Mouse (Mus musculus) hindbrain, embryonic 13.5 days (tissue): ENCODE measurements at regions not wholly inside any gene's neighbourhood (a gene's known extent, or its start where the extent isn't known, plus 50 kb on each side); places are given as distances from the start of the nearest gene placed in this dataset.

Source experiments
- ATAC-seq: fragments of 200-750 bp; cut with Nextera tagmentation; 2 replicates; pipeline ENCODE4 v1.8.0; 2017; ENCODE audit warnings: moderate TSS enrichment; ENCODE audit not compliant: low FRiP score
- H3K27ac ChIP-seq: fragments of 300-500 bp; sonication (generic); 2 replicates; pipeline ENCODE4 v1.5.1; 2015; ENCODE audit warnings: inconsistent platforms, mild to moderate bottlenecking, moderate library complexity
- H3K27me3 ChIP-seq: fragments of 300-500 bp; sonication (generic); 2 replicates; pipeline ENCODE4 v1.6.1; 2015; ENCODE audit warnings: mild to moderate bottlenecking, inconsistent platforms
- H3K36me3 ChIP-seq: fragments of 300-500 bp; sonication (generic); 2 replicates; pipeline ENCODE4 v1.6.1; 2015; ENCODE audit warnings: mild to moderate bottlenecking, inconsistent platforms
- H3K4me1 ChIP-seq: fragments of 300-500 bp; sonication (generic); replicated peaks from 2 replicates; pipeline ENCODE4 v1.6.1; 2015; ENCODE audit warnings: inconsistent platforms
- H3K4me2 ChIP-seq: fragments of 300-500 bp; sonication (generic); 2 replicates; pipeline ENCODE4 v1.6.1; 2015; ENCODE audit warnings: inconsistent platforms, mild to moderate bottlenecking, moderate library complexity
- H3K4me3 ChIP-seq: fragments of 300-500 bp; sonication (generic); 2 replicates; pipeline ENCODE4 v1.5.1; 2015; ENCODE audit warnings: mild to moderate bottlenecking, inconsistent platforms
- H3K9ac ChIP-seq: fragments of 300-500 bp; sonication (generic); 2 replicates; pipeline ENCODE4 v1.6.1; 2015; ENCODE audit warnings: mild to moderate bottlenecking, inconsistent platforms
- H3K9me3 ChIP-seq: fragments of 300-500 bp; sonication (generic); 2 replicates; pipeline ENCODE4 v1.6.1; 2016; ENCODE audit warnings: inconsistent platforms
- whole genome bisulfite sequencing: fragments of 180-500 bp; shearing (Covaris S2); methylation state at CpG from one replicate; pipeline ENCODE4 v1.1.7; 2015; 5-methylcytosine and 5-hydroxymethylcytosine counted together

DNA sequence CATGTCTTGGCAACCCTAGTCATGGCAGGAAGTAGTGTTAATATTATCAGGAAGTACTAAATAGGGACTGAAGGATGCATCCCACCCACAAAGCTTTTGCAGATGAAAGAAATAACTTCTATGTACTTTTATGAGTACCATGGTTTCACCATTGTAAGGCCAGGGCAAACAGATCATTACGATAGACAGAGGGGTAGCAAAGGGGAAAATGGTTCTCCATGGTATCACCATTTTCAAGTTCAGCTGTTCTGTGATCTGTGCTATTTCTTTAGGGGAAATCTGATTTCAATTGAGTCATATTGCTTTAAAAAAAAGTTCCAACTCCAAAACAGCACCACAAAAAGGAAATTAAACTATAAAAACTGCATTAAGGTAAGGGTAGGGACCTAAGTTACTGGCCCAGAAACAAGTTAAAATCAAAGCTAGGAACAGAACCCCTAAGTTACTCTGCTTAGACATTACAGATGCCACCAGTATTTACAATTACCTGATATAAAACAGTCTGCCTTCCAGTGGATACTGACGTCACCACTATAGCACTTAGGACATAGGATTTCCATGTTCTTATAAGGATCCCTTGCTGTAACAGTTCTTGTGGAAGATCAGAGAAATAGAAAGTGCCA, 610.4 kb downstream of the Bcl11a start:
- Histone ChIP-seq H3K36me3 (no peaks in the 10 kb centered on the region), H3K27me3 (no peaks in the 10 kb centered on the region), H3K27ac (no peak overlapping the region), H3K4me1 (0 out of 2 replicates have a peak, but pooled peaks cover 5% of the 10 kb centered on the region), H3K9ac (no peak overlapping the region), H3K4me3 (no peak overlapping the region), H3K4me2 (no peak overlapping the region), H3K9me3 (no peaks in the 10 kb centered on the region)
- 98% methylated on average over 2 of the region's 2 CpGs for WGBS
- ATAC-seq = no peak

DNA sequence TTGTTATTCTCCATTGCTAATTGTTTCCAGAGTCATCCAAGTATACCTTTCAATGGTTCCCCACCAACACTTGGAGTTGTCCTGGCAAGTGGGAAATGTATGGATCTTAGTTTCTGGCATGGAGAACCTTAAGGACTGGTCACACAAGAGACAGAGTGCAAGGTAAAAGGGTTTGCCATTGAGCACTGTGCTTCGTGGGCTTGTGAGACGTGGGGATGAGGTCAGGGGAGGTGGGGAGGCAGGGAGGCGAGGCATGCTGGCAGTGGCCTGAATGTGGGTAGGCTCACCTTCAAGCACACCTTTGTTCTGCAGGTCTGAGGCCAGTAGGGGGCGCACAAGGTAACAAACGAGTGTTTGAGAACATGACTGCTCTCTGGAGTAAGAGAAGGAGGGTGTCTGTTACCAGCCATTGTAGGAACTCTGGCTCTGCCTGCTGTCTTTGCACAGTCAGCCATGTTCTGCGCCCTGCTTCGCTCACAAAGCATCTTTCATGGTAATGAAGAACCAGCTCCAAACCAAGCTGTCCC, 612.0 kb downstream of the Bcl11a start:
- Histone ChIP-seq H3K36me3 (no peaks in the 10 kb centered on the region), H3K4me2 (no peak overlapping the region), H3K9ac (no peak overlapping the region), H3K4me3 (no peak overlapping the region), H3K27me3 (no peaks in the 10 kb centered on the region), H3K4me1 (peaks cover 8% of the 10 kb centered on the region; the same call in 1 of the 2 replicates), H3K9me3 (no peaks in the 10 kb centered on the region), H3K27ac (no peak overlapping the region)
- ATAC-seq = no peak
- WGBS = 48% methylated on average over 7 of the region's 7 CpGs

DNA sequence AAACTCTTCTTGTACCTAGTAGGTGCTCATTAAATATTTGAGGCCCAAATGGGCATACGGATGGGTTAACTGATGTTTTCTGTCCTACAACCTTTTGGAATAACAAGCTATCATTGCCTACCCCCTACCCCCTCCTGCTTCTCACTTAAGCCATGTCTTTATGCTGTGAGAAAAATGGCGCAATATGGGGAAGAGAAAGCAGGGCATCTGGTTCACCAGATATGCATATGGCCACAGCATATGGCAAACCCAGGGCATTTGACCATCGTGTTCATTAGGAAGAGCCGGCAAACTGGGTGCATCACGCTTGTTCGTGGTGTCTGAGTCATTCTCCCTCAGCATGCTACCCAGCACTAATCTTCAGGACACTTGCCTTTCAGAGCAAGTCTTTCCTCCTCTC, 616.1 kb downstream of the Bcl11a start:
- H3K4me2 ChIP-seq = no peak overlapping the region
- no peak for ATAC-seq
- H3K4me1 ChIP-seq = peaks cover 7% of the 10 kb centered on the region; the same call in 1 of the 2 replicates
- H3K36me3 ChIP-seq = no peaks in the 10 kb centered on the region
- H3K9me3 ChIP-seq = no peaks in the 10 kb centered on the region
- WGBS = 80% methylated on average over 6 of the region's 6 CpGs
- H3K9ac ChIP-seq = no peak overlapping the region
- H3K4me3 ChIP-seq = no peak overlapping the region
- no peaks in the 10 kb centered on the region for H3K27me3 ChIP-seq
- no peak overlapping the region for H3K27ac ChIP-seq

DNA sequence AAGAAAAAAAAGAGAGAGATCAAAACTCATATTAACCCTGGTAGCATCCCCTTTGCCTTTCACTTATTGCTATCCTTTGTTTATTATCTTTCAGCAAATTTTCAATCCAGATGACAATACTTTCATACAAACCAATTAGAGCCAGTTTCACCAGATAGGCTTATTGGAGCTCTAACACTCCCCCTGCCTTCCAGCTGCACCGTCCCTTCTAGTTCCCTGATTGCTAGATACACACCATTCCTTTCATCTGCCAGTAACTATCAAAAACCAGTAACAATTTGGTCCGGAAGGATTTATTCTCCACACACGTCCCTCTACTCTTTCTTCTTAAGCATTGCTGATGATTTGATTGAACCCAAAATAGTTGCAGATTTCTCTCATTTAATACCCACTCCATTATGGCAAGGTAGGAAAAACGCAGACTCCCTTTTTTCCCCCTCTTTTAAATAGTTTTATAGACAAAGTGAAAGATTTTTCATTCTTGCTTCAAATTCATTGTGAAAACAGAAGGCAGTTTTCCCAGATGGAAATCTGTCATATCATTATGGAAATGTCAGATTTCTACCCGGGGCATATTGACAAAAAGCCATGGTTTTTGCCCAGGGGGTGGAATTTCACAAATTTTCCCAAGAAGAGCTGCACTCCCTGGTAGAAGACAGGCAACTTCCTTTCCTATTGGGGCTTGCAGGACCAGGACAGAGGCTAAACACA, 617.3 kb downstream of the Bcl11a start:
- Histone ChIP-seq H3K9me3 (no peaks in the 10 kb centered on the region), H3K27me3 (no peaks in the 10 kb centered on the region), H3K27ac (no peak overlapping the region), H3K9ac (no peak overlapping the region), H3K4me1 (peaks cover 7% of the 10 kb centered on the region; the same call in 1 of the 2 replicates), H3K36me3 (no peaks in the 10 kb centered on the region), H3K4me2 (no peak overlapping the region), H3K4me3 (no peak overlapping the region)
- ATAC-seq = no peak
- 59% methylated on average over 5 of the region's 5 CpGs for WGBS

DNA sequence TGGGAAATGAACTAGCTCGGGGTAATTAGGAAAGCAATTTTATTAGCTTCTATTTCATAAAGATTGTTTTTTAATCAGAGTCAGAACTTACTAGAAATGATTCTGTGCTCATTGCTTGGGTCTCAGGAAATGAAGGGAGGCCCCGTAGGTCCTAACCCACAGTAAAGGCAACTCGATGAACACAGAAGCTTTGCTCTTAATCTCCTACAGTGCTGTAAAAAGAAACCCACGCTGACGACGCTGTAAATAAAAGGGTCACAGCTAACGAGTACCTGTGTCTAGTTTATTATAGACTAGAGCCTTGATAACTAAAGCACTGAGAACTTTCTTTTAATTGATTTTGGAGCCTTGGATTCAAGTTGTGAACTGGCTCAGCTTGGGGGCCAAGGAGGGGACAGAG, 618.7 kb downstream of the Bcl11a start:
- Histone ChIP-seq H3K4me2 (no peak overlapping the region), H3K9ac (no peak overlapping the region), H3K36me3 (no peaks in the 10 kb centered on the region), H3K4me3 (no peak overlapping the region), H3K27me3 (no peaks in the 10 kb centered on the region), H3K27ac (no peak overlapping the region), H3K9me3 (no peaks in the 10 kb centered on the region), H3K4me1 (peaks cover 7% of the 10 kb centered on the region; the same call in 1 of the 2 replicates)
- WGBS = 67% methylated on average over 7 of the region's 7 CpGs
- no peak for ATAC-seq

DNA sequence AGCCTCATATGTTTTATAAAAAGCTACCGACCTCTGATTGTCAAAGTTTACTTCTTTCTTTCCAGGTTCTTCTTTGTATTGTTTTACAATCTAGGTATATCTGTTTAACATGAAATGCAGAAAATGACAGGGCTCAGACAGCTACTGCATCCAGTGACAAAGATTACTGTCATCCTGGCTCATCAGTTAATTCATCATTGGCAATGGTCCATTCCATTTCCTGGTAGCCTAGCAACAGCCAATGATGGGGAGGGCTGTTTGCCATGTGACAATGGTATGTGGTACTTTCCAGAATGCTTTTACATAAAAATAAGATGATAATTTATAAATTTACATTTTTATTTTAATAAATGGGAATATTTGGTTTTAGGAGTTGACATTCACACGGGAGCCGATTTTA, 630.9 kb downstream of the Bcl11a start:
- Histone ChIP-seq H3K9ac (no peak overlapping the region), H3K4me2 (no peak overlapping the region), H3K4me1 (no peaks in the 10 kb centered on the region), H3K27ac (no peak overlapping the region), H3K27me3 (no peaks in the 10 kb centered on the region), H3K4me3 (no peak overlapping the region), H3K9me3 (no peaks in the 10 kb centered on the region), H3K36me3 (no peaks in the 10 kb centered on the region)
- ATAC-seq = peak; percentile 61; the same call in 1 of the 2 replicates
- WGBS = 66% methylated on average over 3 of the region's 3 CpGs

DNA sequence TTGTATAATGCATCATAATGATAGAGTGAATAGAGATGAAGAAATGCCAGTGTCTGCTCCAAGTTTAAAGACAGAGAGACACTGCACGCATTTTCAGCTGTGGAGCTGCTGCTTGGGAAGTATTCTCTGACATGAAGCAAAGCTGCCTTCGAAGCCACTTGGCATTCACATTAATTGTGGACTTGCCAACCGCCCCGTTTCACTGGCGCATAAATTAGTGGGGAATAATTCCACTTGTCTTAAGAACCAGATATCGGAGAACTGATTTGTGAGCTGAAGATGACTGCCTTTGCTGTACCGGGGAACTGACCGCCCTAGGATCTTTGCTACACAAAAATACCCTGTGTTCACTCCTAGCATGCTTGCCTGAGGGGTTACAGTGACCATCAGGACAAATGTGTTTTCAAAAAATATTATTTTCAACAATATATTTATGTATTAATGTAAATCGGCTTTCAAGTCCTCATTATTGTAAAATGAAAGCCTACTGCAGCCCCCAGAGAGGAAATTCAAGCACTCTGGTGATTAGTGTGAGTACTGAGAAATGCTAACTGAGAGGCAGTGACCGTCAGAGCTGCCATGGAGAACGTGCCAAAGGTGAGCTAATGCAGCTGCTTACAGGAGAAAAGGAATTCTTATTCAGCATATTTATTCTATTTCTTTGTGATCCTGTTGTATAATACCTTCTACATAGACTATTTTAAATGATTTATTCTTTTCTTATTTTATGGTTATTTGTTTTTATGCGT, 638.9 kb downstream of the Bcl11a start:
- peak overlapping the region; percentile 66 for H3K27ac ChIP-seq
- peaks cover 12% of the 10 kb centered on the region for H3K4me1 ChIP-seq
- no peaks in the 10 kb centered on the region for H3K27me3 ChIP-seq
- H3K4me2 ChIP-seq = no peak overlapping the region
- H3K36me3 ChIP-seq = no peaks in the 10 kb centered on the region
- no peak overlapping the region for H3K9ac ChIP-seq
- WGBS = 51% methylated on average over 12 of the region's 12 CpGs
- no peak; the same call in 1 of the 2 replicates for ATAC-seq
- H3K4me3 ChIP-seq = no peak overlapping the region
- H3K9me3 ChIP-seq = no peaks in the 10 kb centered on the region

DNA sequence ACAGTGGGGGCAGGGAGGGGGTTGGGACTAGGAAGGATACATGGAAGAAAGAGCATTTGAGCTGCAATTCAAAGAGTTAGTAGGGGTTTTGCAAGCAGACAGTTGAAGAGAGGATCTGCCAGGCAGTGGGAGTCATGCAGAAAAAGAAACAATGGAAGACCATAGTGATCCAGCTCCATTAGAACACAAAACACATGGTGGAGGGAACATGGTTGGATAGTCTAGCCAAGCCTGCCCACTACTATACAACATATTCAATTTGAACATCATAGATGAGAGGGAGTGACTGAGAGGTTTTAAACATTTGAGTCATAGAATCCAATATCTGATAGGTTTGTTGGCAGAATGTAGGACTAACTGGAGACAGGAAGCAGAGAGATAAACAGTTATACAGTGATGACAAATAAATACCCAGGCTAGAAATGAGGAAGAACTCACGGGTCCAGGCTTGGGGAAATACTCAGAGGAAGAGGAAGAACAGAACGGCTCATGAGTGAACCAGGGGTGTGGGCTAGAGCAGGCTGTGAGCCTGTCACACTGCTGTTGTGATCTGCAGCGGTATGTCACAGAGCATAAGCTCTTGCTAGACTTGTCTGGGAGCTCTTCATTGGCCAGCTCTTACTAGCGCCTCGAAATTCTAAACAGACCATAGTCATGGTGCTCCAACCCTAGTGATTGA, 646.5 kb downstream of the Bcl11a start:
- Histone ChIP-seq H3K9me3 (no peaks in the 10 kb centered on the region), H3K9ac (no peak overlapping the region), H3K4me2 (no peak overlapping the region), H3K36me3 (no peaks in the 10 kb centered on the region), H3K27me3 (no peaks in the 10 kb centered on the region), H3K27ac (no peak overlapping the region), H3K4me1 (no peaks in the 10 kb centered on the region; the same call in 1 of the 2 replicates), H3K4me3 (no peak overlapping the region)
- ATAC-seq = no peak
- 87% methylated on average over 5 of the region's 5 CpGs for WGBS

DNA sequence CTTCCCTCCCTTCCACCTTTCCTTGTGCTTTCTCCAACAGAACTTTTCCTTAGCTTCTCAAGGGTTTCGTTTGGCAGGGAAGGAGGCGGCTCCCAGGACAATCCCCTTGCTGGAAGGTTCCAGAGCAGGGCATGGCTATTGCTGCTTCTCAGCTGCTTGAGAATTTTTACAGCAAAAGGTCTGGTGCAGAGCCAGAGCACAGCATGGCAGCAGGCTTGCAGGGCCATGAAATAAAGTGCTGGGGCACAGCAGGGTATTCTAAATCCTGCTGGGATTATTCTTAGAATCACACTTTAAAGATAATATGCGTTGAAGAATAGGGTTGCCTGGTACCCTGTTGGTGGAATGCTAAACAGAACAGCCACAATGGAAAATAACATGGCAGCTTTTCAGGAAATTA, 648.5 kb downstream of the Bcl11a start:
- Histone ChIP-seq H3K4me1 (no peaks in the 10 kb centered on the region; the same call in 1 of the 2 replicates), H3K9me3 (no peaks in the 10 kb centered on the region), H3K4me3 (no peak overlapping the region), H3K9ac (no peak overlapping the region), H3K27me3 (no peaks in the 10 kb centered on the region), H3K27ac (no peak overlapping the region), H3K4me2 (no peak overlapping the region), H3K36me3 (no peaks in the 10 kb centered on the region)
- no peak for ATAC-seq
- WGBS = 31% methylated on average over 3 of the region's 3 CpGs

DNA sequence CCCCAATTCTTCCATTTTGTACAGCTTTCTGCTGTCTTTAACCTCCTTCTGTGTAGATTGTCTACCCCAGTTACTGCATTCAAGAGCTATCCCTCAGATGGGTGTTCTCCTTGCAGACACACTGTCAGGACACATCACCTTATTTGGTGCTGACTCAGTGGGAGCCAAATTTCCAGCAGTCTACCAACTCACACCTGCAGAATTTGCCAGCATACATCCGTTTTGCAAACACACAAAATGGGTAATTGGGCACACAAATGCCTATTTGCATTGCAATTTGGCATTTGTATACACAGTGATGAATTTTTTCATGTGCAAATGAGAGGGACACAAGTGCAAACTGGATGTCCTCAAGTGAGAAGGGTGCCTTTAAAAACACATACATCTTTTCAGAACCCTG, 649.5 kb downstream of the Bcl11a start:
- H3K36me3 ChIP-seq = no peaks in the 10 kb centered on the region
- no peaks in the 10 kb centered on the region; the same call in 1 of the 2 replicates for H3K4me1 ChIP-seq
- no peak overlapping the region for H3K27ac ChIP-seq
- WGBS = 23% methylated on average over 1 of the region's 1 CpGs
- no peak overlapping the region for H3K9ac ChIP-seq
- no peaks in the 10 kb centered on the region for H3K27me3 ChIP-seq
- H3K9me3 ChIP-seq = no peaks in the 10 kb centered on the region
- ATAC-seq = no peak
- no peak overlapping the region for H3K4me2 ChIP-seq
- H3K4me3 ChIP-seq = no peak overlapping the region

DNA sequence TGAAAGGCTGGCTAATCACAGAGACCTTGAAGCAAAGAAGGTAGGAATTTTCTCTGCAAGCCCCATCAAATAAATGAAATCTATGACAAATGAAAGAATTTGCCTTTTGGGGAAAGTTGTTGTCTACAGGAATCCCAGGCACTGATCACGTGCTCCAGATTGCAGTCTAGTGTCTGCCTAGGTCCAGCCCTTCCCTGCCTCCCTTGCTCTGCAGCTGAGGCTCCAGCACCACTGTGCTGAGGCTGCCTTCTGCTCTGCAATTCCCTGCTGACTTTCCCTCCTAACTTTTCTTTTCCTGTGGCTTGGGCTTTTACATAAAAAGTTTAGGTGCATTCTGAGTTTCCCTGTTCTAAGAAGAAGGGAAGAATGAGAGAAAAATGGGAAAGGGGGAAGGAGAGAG, 653.6 kb downstream of the Bcl11a start:
- no peak overlapping the region for H3K4me3 ChIP-seq
- no peaks in the 10 kb centered on the region for H3K36me3 ChIP-seq
- no peak overlapping the region for H3K27ac ChIP-seq
- no peaks in the 10 kb centered on the region for H3K9me3 ChIP-seq
- no peak for ATAC-seq
- H3K4me2 ChIP-seq = no peak overlapping the region
- no peak overlapping the region for H3K9ac ChIP-seq
- no peaks in the 10 kb centered on the region for H3K27me3 ChIP-seq
- no peaks in the 10 kb centered on the region; the same call in 1 of the 2 replicates for H3K4me1 ChIP-seq
- 7% methylated on average over 1 of the region's 1 CpGs for WGBS

DNA sequence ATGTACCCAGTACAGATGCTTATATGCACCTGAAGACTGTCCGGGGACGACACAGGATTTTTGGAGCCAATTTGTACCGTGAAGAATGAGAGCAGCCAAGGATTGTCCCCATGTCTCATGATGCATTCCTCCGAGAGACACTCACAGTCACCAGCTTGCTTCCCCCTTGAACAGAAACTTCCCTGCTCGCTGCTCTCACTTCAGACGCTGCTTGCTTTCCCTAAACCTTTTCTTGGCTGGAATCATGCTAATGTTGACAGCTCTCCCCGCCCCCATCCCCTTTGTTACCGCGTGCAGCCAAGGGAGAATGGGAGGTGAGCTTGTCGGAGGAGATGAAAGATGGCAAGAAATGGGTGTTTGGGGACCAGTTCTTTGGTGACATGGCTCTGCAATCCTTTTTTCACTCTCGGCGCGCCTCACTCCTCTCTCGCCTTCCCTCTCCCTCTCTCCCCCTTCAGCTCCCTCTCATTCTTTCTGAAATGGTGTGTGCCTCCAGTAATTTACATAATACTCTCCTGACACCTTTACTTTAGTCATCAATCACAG, 661.9 kb downstream of the Bcl11a start:
- peak overlapping the region; percentile 29 for H3K4me3 ChIP-seq
- 3% methylated on average over 14 of the region's 14 CpGs for WGBS

More for the DNA sequence above, 661.9 kb downstream of the Bcl11a start:
- H3K4me1 ChIP-seq = peaks cover 19% of the 10 kb centered on the region
- peak overlapping the region; percentile 85 for H3K27ac ChIP-seq
- H3K9ac ChIP-seq = peak overlapping the region; percentile 57
- no peaks in the 10 kb centered on the region for H3K36me3 ChIP-seq
- H3K4me2 ChIP-seq = peak overlapping the region; percentile 55
- H3K9me3 ChIP-seq = no peaks in the 10 kb centered on the region
- ATAC-seq = peak; percentile 65
- H3K27me3 ChIP-seq = no peaks in the 10 kb centered on the region
